Mouse (Mus musculus) myocyte (in vitro differentiated cells): ENCODE data around the gene Rhod. TPM values are rescaled to one million over a fixed set of nuclear protein-coding genes. Genes with fewer than 3 reads are reported as not detected.

Experiments
- H3K27me3 ChIP-seq: one replicate; pipeline ENCODE4 v1.6.1; 2011; ENCODE audit not compliant: control insufficient read depth, insufficient read depth, insufficient read length
- H3K36me3 ChIP-seq: one replicate; pipeline ENCODE4 v1.6.1; 2011; ENCODE audit not compliant: control insufficient read depth, insufficient read depth
- H3K4me2 ChIP-seq: one replicate; pipeline ENCODE4 v1.6.1; 2011; ENCODE audit warnings: low read depth, control low read depth
- H3K4me3 ChIP-seq: one replicate; pipeline ENCODE4 v1.5.1; 2011; ENCODE audit warnings: mild to moderate bottlenecking, control low read depth, moderate library complexity
- H3K79me2 ChIP-seq: one replicate; pipeline ENCODE4 v1.6.1; 2011; ENCODE audit not compliant: control insufficient read depth, insufficient read depth
- H3ac ChIP-seq: one replicate; pipeline ENCODE4 v1.6.1; 2011; ENCODE audit not compliant: control insufficient read depth, insufficient read length
- CEBPB ChIP-seq: IDR thresholded peaks from 2 replicates; pipeline ENCODE4 v1.6.1; 2011; ENCODE audit warnings: mild to moderate bottlenecking, moderate library complexity; ENCODE audit not compliant: poor library complexity, insufficient read depth, severe bottlenecking
- E2F4 ChIP-seq: IDR thresholded peaks from one replicate; pipeline ENCODE4 v1.6.1; 2011; ENCODE audit warnings: mild to moderate bottlenecking, control low read depth, moderate library complexity; ENCODE audit not compliant: insufficient read depth
- MAX ChIP-seq: IDR thresholded peaks from one replicate; pipeline ENCODE4 v1.6.1; 2011; ENCODE audit warnings: low read depth, mild to moderate bottlenecking, control low read depth
- MYOD1 ChIP-seq, 3 experiments: IDR thresholded peaks; one replicate each; pipeline ENCODE4 v1.6.1; 2011; ENCODE audit warnings: control low read depth in 2 of 3, low read depth in 2 of 3, mild to moderate bottlenecking in 2 of 3, moderate library complexity in 1 of 3; ENCODE audit not compliant: insufficient read length in 2 of 3, control insufficient read depth in 1 of 3
- MYOG ChIP-seq, 3 experiments: IDR thresholded peaks; one replicate each; pipeline ENCODE4 v1.6.1; 2011; ENCODE audit warnings: control low read depth in 2 of 3, low read depth in 2 of 3, mild to moderate bottlenecking in 2 of 3; ENCODE audit not compliant: insufficient read length in 2 of 3, control insufficient read depth in 1 of 3, insufficient read depth in 1 of 3
- POLR2A ChIP-seq: IDR thresholded peaks from one replicate; pipeline ENCODE4 v1.6.1; 2011; ENCODE audit warnings: low read depth, mild to moderate bottlenecking, control low read depth, moderate library complexity; ENCODE audit not compliant: insufficient read length
- POLR2AphosphoS2 ChIP-seq: IDR thresholded peaks from one replicate; pipeline ENCODE4 v1.6.1; 2011; ENCODE audit warnings: low read depth, control low read depth; ENCODE audit not compliant: insufficient read length
- REST ChIP-seq: IDR thresholded peaks from one replicate; pipeline ENCODE4 v1.6.1; 2011; ENCODE audit warnings: mild to moderate bottlenecking, control low read depth, moderate library complexity; ENCODE audit not compliant: insufficient read depth, insufficient read length
- SRF ChIP-seq: IDR thresholded peaks from one replicate; pipeline ENCODE4 v1.6.1; 2011; ENCODE audit warnings: low read depth; ENCODE audit not compliant: control insufficient read depth, insufficient read length
- TCF12 ChIP-seq: IDR thresholded peaks from one replicate; pipeline ENCODE4 v1.6.1; 2011; ENCODE audit warnings: mild to moderate bottlenecking, control low read depth; ENCODE audit not compliant: poor library complexity, insufficient read depth, severe bottlenecking
- TCF3 ChIP-seq: IDR thresholded peaks from one replicate; pipeline ENCODE4 v1.6.1; 2011; ENCODE audit warnings: low read depth, control low read depth; ENCODE audit not compliant: insufficient read length
- USF1 ChIP-seq: IDR thresholded peaks from one replicate; pipeline ENCODE4 v1.6.1; 2011; ENCODE audit warnings: low read depth, mild to moderate bottlenecking, control low read depth, moderate library complexity
- polyA plus RNA-seq: library from polyadenylated mRNA; unstranded; fragments of >200 nt; fragmentation: generic; extraction: Trizol; gene quantifications from one replicate; pipeline ENCODE4 v1.2.1, GENCODE M21; 2012; ENCODE audit warnings: missing spikeins

Rhod gene
- polyA plus RNA-seq, 1 experiment = 51.1 TPM

- TF ChIP-seq SRF = no peak
- no peak for TF ChIP-seq CEBPB
- no peak for TF ChIP-seq E2F4
- TF ChIP-seq POLR2A = no peak
- no peak for TF ChIP-seq POLR2AphosphoS2
- TF ChIP-seq MYOD1 (IDR thresholded peaks at IDR 0.05; ENCODE audit: control insufficient read depth in 1 of 3, insufficient read length in 2 of 3, low read depth in 2 of 3) = no peak
- no peak for TF ChIP-seq TCF3
- TF ChIP-seq USF1 = no peak
- no peak for TF ChIP-seq MYOG (IDR thresholded peaks at IDR 0.05; ENCODE audit: control insufficient read depth in 1 of 3, insufficient read depth in 1 of 3, insufficient read length in 2 of 3, low read depth in 2 of 3)
- TF ChIP-seq TCF12 = no peak
- TF ChIP-seq MAX = no peak
- no peak for TF ChIP-seq REST
- Histone ChIP-seq H3K36me3 (no peaks in the 10 kb centered on the region), H3ac (no peak overlapping the region), H3K27me3 (no peaks in the 10 kb centered on the region), H3K79me2 (no peaks in the 10 kb centered on the region), H3K4me2 (no peak overlapping the region), H3K4me3 (no peak overlapping the region)
These were observed 16.2 kb downstream of the Rhod start for GRCm38 (mm10) chr19:4423021-4423420.

DNA sequence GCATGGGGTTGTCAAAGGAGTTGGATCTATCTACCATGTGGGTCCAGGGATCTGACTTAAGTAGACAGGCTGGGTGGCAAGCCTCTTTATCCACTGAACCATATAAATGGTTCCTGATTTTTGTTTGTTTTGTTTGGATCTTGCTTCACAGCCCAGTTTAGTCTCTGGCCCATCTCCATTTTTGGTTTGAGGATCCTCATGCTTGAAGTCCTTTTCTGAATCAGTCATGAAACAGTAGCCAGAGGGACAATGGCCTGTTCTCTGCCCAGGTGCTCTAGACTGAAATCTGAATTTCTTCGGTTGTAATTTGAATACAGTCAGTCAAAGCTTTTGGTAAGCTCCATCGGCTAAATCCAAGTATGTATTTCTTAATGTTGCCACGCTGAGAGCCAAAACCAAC is 16.7 kb downstream of the Rhod start:
- H3K4me3 ChIP-seq = no peak overlapping the region
- H3K79me2 ChIP-seq = no peaks in the 10 kb centered on the region
- no peaks in the 10 kb centered on the region for H3K36me3 ChIP-seq
- no peak overlapping the region for H3K4me2 ChIP-seq
- no peak overlapping the region for H3ac ChIP-seq
- TF ChIP-seq SRF (no peak), POLR2AphosphoS2 (no peak), E2F4 (no peak), CEBPB (no peak), MYOD1 (IDR thresholded peaks at IDR 0.05; ENCODE audit: control insufficient read depth in 1 of 3, insufficient read length in 2 of 3, low read depth in 2 of 3) (no peak), TCF12 (no peak), MAX (no peak)
- no peaks in the 10 kb centered on the region for H3K27me3 ChIP-seq

GRCm38 (mm10) chr19:4420153-4420910 is 18.9 kb downstream of the Rhod start:
- Histone ChIP-seq H3K4me3 (no peak overlapping the region), H3K79me2 (no peaks in the 10 kb centered on the region), H3ac (no peak overlapping the region), H3K27me3 (no peaks in the 10 kb centered on the region), H3K36me3 (no peaks in the 10 kb centered on the region), H3K4me2 (peak overlapping the region; percentile 33)
- TF ChIP-seq TCF12 (no peak), POLR2AphosphoS2 (no peak), SRF (no peak), POLR2A (no peak), MYOG (IDR thresholded peaks at IDR 0.05; ENCODE audit: control insufficient read depth in 1 of 3, insufficient read depth in 1 of 3, insufficient read length in 2 of 3, low read depth in 2 of 3) (no peak), E2F4 (no peak), CEBPB (no peak), USF1 (no peak), MYOD1 (IDR thresholded peaks at IDR 0.05; ENCODE audit: control insufficient read depth in 1 of 3, insufficient read length in 2 of 3, low read depth in 2 of 3) (no peak)

DNA sequence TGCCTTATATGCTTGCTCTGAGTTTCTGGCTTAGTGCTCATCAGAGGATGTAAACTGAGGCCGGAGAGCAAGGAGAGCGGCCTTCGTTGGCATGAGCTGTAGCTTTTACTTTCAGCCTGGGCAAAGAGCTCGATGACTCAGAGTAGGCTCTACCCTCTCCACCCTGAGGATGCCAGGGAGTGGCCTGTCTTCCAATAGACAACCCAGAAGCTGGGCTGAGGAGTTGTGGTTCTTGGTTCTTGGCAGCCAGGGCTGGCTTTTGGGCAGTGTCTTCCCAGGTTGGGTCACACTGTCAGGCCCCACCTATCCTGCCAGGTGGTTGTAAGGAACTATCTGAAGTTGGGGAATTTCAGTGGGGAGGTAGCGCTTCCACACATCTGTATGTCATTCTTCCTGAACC is 19.5 kb downstream of the Rhod start:
- no peaks in the 10 kb centered on the region for H3K36me3 ChIP-seq
- H3K4me2 ChIP-seq = peak overlapping the region; percentile 33
- no peak overlapping the region for H3K4me3 ChIP-seq
- H3ac ChIP-seq = no peak overlapping the region
- H3K79me2 ChIP-seq = no peaks in the 10 kb centered on the region
- TF ChIP-seq POLR2AphosphoS2 = no peak
- TF ChIP-seq TCF3 = no peak
- TF ChIP-seq REST = no peak
- no peak for TF ChIP-seq USF1
- TF ChIP-seq TCF12 = no peak
- TF ChIP-seq POLR2A = no peak
- TF ChIP-seq MYOD1 (IDR thresholded peaks at IDR 0.05; ENCODE audit: control insufficient read depth in 1 of 3, insufficient read length in 2 of 3, low read depth in 2 of 3) = no peak
- no peak for TF ChIP-seq MYOG (IDR thresholded peaks at IDR 0.05; ENCODE audit: control insufficient read depth in 1 of 3, insufficient read depth in 1 of 3, insufficient read length in 2 of 3, low read depth in 2 of 3)
- TF ChIP-seq SRF = no peak
- TF ChIP-seq CEBPB = no peak
- no peak for TF ChIP-seq E2F4
- no peak for TF ChIP-seq MAX
- H3K27me3 ChIP-seq = no peaks in the 10 kb centered on the region

DNA sequence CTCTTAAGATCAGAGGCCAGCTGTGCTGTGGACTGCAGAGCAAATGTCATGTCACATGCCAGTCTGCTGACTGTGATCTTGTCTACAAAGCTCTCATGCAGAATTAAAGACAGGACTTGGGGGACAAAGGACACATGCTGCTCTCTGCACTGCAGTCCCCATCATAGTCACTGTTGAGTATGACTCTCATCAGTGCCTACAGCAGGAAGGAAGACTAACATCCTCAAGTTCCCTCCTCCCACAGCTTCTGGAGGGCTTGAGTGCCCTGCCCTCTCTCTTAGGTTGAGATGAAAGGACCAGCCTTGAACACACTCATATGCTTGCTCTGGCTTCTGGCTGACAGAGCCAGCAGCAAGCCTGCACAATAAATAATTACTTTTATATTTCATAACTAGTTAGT is 21.5 kb downstream of the Rhod start:
- Histone ChIP-seq H3K4me3 (no peak overlapping the region), H3K79me2 (no peaks in the 10 kb centered on the region), H3K4me2 (no peak overlapping the region), H3K36me3 (no peaks in the 10 kb centered on the region), H3K27me3 (no peaks in the 10 kb centered on the region), H3ac (no peak overlapping the region)
- TF ChIP-seq MYOG (IDR thresholded peaks at IDR 0.05; ENCODE audit: control insufficient read depth in 1 of 3, insufficient read depth in 1 of 3, insufficient read length in 2 of 3, low read depth in 2 of 3) (no peak), CEBPB (no peak), TCF12 (no peak), TCF3 (no peak), SRF (no peak), POLR2AphosphoS2 (no peak), REST (no peak), MYOD1 (IDR thresholded peaks at IDR 0.05; ENCODE audit: control insufficient read depth in 1 of 3, insufficient read length in 2 of 3, low read depth in 2 of 3) (no peak), POLR2A (no peak), USF1 (no peak), MAX (no peak), E2F4 (no peak)
